Mouse (Mus musculus) megakaryocyte, embryonic 14.5 days (primary cell): Measurements from ENCODE around the gene Zfp871.

Experiments
- FLI1 ChIP-seq: IDR thresholded peaks from 2 replicates; pipeline ENCODE4 v1.6.1; 2012; ENCODE audit warnings: low read length, inconsistent platforms, mixed read lengths
- GATA1 ChIP-seq: IDR thresholded peaks from 3 replicates; pipeline ENCODE4 v1.6.1; 2012; ENCODE audit warnings: mixed read lengths, low read length, inconsistent platforms, borderline replicate concordance

DNA sequence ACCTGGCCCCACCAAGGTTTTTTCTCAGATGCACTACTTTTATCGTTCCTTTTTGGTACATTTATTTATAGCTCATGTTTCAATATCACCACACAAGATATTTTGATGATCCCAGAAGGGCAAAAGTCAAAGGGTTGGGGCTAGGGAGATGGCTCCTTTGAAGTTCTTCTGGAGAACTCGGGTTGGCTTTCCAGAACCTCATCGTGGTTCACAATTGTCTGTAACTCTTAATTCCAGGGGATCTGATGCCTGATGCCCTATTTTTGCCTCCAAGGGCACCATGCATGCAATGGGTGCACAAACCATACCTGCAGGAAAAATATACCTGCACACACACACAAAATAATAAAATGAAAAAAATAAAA is 42.3 kb upstream of the Zfp871 start:
- TF ChIP-seq GATA1 (no peak), FLI1 (no peak)
